Mouse (Mus musculus) cerebellum, adult 2 months (tissue): ENCODE data around the gene Ano4.

Source experiments
- CTCF ChIP-seq: fragments of 200-500 bp; IDR thresholded peaks from 2 replicates; pipeline ENCODE4 v1.5.1; 2011; ENCODE audit warnings: low read depth, mild to moderate bottlenecking, control low read depth, low read length, moderate library complexity, borderline replicate concordance; ENCODE audit not compliant: insufficient read depth
- POLR2A ChIP-seq: fragments of 200-500 bp; IDR thresholded peaks from 2 replicates; pipeline ENCODE4 v1.6.1; 2011; ENCODE audit warnings: low read length, control low read depth, borderline replicate concordance; ENCODE audit not compliant: insufficient read depth

DNA sequence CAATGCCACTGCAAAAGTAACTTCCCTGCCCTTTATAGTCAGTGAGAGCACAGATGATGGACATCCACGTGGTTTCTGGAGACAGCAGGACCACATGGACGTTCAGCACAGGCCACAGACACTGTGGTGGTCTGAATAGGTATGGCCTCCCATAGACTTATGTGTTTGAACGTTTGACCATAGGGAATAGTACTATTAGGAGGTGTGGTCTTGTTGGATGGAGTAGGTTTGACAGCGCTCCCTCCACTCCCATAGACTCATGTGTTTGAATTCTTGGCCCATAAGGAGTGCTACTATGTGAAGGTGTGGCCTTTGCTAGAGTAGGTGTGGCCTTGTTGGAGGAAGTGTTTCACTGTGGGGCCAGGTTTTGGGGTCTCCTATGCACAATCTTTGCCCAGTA is 33.2 kb upstream of the Ano4 start:
- TF ChIP-seq POLR2A (no peak), CTCF (no peak)
